ENCODE assay signal across 36 mouse cellular contexts in the genomic region with DNA sequence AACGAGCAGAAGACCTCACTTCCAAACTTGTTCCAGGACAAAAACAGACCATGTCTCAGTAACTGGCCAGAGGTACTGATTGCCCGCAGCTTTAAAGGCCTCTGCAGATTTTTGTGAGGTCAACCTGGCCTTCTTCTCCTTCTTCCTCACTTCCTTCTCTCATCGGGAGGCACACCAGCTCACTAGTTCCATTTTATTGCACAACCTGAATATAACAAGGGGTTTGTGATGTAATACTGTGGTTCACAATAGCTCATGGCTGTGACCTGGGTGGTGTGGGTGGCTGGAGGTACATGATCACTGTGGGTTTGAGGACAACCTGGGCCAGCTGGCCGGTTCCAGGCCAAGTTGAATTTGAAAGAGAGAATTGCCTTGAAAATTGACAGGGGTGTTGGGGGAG. TPM values are rescaled to one million over a fixed set of nuclear protein-coding genes. Genes with fewer than 3 reads are reported as not detected.
"Had no signal": no experiment of that assay in that cellular context is flagged by ENCODE, and none has a peak within 500 bp of the region (broad histone marks: within the 10 kb centered on the region; RNA-seq: fewer than 3 reads in every experiment).

No protein-coding gene starts in this region.

- ATAC-seq: hindbrain, postnatal 0 days; intestine, embryonic 16.5 days; liver, embryonic 12.5 days had no signal

- DNase-seq: gastrocnemius, adult 2 months; gastrocnemius, postnatal 10 days; gastrocnemius, postnatal 25 days; heart, adult 11 months; heart, postnatal 14 days; heart, postnatal 36 days; kidney, adult 11 months; kidney, adult 2 months; kidney, adult 9 months; kidney, postnatal 14 days; kidney, postnatal 36 days; liver had no signal

RNA-seq across cellular contexts. Expression of a gene that starts 59.0 kb away (rescaled TPM):
- total RNA-seq: gastrocnemius, adult 2 months; gastrocnemius, postnatal 10 days; gastrocnemius, postnatal 25 days; gastrocnemius, postnatal 4 days; heart, adult 8-10 months; heart, postnatal 14 days; heart, postnatal 36 days; hematopoietic stem cell, adult 5-6 weeks; hindbrain, postnatal 0 days; layer of hippocampus, adult 18-20 months; layer of hippocampus, postnatal 10 days; layer of hippocampus, postnatal 25 days; left cerebral cortex, adult 2 months; left cerebral cortex, postnatal 14 days; left cerebral cortex, postnatal 36 days had no signal
- polyA plus RNA-seq: heart, embryonic 10.5 days; heart, embryonic 13.5 days; heart, postnatal 0 days; intestine, embryonic 14.5 days; intestine, embryonic 16.5 days; kidney, adult 2 months; kidney, embryonic 15.5 days; kidney, postnatal 0 days; large intestine, adult 2 months; limb, embryonic 10.5 days; limb, embryonic 12.5 days; limb, embryonic 14.5 days; liver, embryonic 12.5 days; liver, embryonic 14.5 days; liver, embryonic 16.5 days had no signal
